Mouse (Mus musculus) G1E (cell line): ENCODE measurements around the gene Ang6.
"Not testable (repeated sequence)": the region's sequence is repeated elsewhere in the genome, so short reads cannot be mapped to it uniquely, and the experiment has no call there.

Experiments used
- CTCF ChIP-seq: IDR thresholded peaks from 2 replicates; pipeline ENCODE4 v1.5.1; 2012; ENCODE audit warnings: low read depth, low read length, inconsistent platforms, mixed read lengths
- GATA1 ChIP-seq: IDR thresholded peaks from 2 replicates; pipeline ENCODE4 v1.6.1; 2012; ENCODE audit warnings: borderline replicate concordance, low read length, inconsistent platforms, mixed read lengths
- GATA2 ChIP-seq: IDR thresholded peaks from 2 replicates; pipeline ENCODE4 v1.6.1; 2012; ENCODE audit warnings: low read depth, low read length, inconsistent platforms, borderline replicate concordance
- POLR2AphosphoS5 ChIP-seq: IDR thresholded peaks from 2 replicates; pipeline ENCODE4 v1.6.1; 2012; ENCODE audit warnings: low read depth, low read length, inconsistent platforms; ENCODE audit not compliant: insufficient replicate concordance
- TAL1 ChIP-seq: conservative IDR thresholded peaks from 2 replicates; pipeline ENCODE4 v1.6.1; 2012; ENCODE audit warnings: low read depth, low read length, inconsistent platforms, mixed read lengths

DNA sequence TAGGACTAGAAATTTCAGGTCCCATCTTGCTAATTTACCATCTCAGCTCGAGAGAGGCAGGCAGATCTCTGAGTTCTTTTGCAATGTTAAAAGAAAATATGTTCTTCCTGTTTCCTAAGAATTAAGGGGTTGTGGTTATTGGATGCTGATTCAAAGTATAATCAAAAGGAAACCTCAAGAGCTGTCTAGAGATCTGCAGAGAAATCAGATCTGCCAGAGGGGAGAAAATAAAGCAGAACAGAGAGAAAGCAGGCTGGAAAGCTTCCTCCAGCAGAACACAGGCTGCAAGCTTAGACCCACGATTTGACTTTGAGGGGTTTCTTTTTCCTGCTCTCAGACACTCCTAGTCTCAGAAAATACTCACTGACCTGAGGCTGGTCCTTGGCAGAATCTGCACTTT is 7.6 kb upstream of the Ang6 start:
- not testable (repeated sequence) for TF ChIP-seq CTCF, GATA1, GATA2, TAL1, POLR2AphosphoS5
